Mouse (Mus musculus): ENCODE results near the gene Scgb1b18. TPM values are rescaled to one million over a fixed set of nuclear protein-coding genes. Genes with fewer than 3 reads are reported as not detected.
"Not testable (repeated sequence)": the region's sequence is repeated elsewhere in the genome, so short reads cannot be mapped to it uniquely, and the experiment has no call there.

Scgb1b18 gene
- not detected in 2 replicates for polyA plus RNA-seq (2011; ENCODE audit: insufficient read depth, insufficient read length, low read depth, missing spikeins)

DNA sequence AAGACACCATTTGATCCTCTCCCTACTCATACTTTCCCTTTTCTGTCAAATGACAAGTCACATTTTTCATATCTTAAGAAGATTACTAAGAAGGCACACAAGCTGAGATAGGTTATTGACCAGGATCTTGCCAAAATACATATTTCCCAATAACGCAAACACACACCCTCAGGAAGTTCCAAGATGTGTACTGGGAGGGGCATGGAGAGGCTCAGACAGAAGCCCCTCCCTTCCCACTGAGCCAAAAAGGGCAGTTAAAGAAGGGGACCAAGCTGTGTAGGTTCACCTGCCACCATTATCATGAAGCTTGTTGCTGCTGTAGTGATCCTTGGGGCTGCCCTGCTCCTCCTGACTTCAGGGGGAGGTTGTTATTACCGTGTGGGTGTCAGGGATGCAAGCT lies at the start of gene Scgb1b18:
Gene Scgb1b18 (plus strand): TSS at position 301 of the 400 bp plus-strand sequence.
- not testable (repeated sequence) for H3K9me3 ChIP-seq (replicated peaks; ENCODE audit: control insufficient read depth, insufficient read depth, low read length, poor library complexity, severe bottlenecking); H3K27me3 ChIP-seq (ENCODE audit: control insufficient read depth, insufficient read depth, low read length, poor library complexity, severe bottlenecking); H3K36me3 ChIP-seq (ENCODE audit: control insufficient read depth, insufficient read depth, low read length, poor library complexity, severe bottlenecking); H3K4me3 ChIP-seq (ENCODE audit: low read depth, low read length); H3K27ac ChIP-seq (ENCODE audit: insufficient read depth, low read length); H3K9ac ChIP-seq (ENCODE audit: low read depth, poor library complexity, severe bottlenecking); H3K4me1 ChIP-seq (ENCODE audit: control insufficient read depth, insufficient read depth, low read length)

- H3K4me3 ChIP-seq (ENCODE audit: low read depth, low read length); H3K9ac ChIP-seq (ENCODE audit: low read depth, poor library complexity, severe bottlenecking); H3K4me1 ChIP-seq (ENCODE audit: control insufficient read depth, insufficient read depth, low read length); H3K27ac ChIP-seq (ENCODE audit: insufficient read depth, low read length); H3K27me3 ChIP-seq (ENCODE audit: control insufficient read depth, insufficient read depth, low read length, poor library complexity, severe bottlenecking); H3K9me3 ChIP-seq (replicated peaks; ENCODE audit: control insufficient read depth, insufficient read depth, low read length, poor library complexity, severe bottlenecking); H3K36me3 ChIP-seq (ENCODE audit: control insufficient read depth, insufficient read depth, low read length, poor library complexity, severe bottlenecking): not testable (repeated sequence)
These were observed 11.6 kb upstream of the Scgb1b18 start, which contains the start of gene Scgb2b18 for GRCm38 (mm10) chr7:33173764-33174163. TSS of gene Scgb2b18 (minus strand) at chr7:33173864.

Other genes with a start within 250 kb of the Scgb1b18 start
- not detected in 2 replicates for gene Scgb2b17, start 129.0 kb upstream of the Scgb1b18 start, polyA plus RNA-seq (2011; ENCODE audit: insufficient read depth, insufficient read length, low read depth, missing spikeins)
- gene Scgb1b17, start 122.1 kb upstream of the Scgb1b18 start, polyA plus RNA-seq (2011; ENCODE audit: insufficient read depth, insufficient read length, low read depth, missing spikeins), result not detected in 2 replicates
- not detected in 2 replicates for gene Scgb2b18, start 11.7 kb upstream of the Scgb1b18 start, polyA plus RNA-seq (2011; ENCODE audit: insufficient read depth, insufficient read length, low read depth, missing spikeins)
- gene Scgb2b19, start 94.8 kb downstream of the Scgb1b18 start, polyA plus RNA-seq (2011; ENCODE audit: insufficient read depth, insufficient read length, low read depth, missing spikeins), result not detected in 2 replicates
- not detected in 2 replicates for gene Scgb1b19, start 101.7 kb downstream of the Scgb1b18 start, polyA plus RNA-seq (2011; ENCODE audit: insufficient read depth, insufficient read length, low read depth, missing spikeins)
- gene Scgb2b20, start 180.8 kb downstream of the Scgb1b18 start, polyA plus RNA-seq (2011; ENCODE audit: insufficient read depth, insufficient read length, low read depth, missing spikeins), result not detected in 2 replicates
- gene Scgb1b20, start 187.7 kb downstream of the Scgb1b18 start, polyA plus RNA-seq (2011; ENCODE audit: insufficient read depth, insufficient read length, low read depth, missing spikeins), result not detected in 2 replicates